Mouse (Mus musculus) heart, embryonic 13.5 days (tissue): ENCODE results near the gene Fam53b. TPM values are rescaled to one million over a fixed set of nuclear protein-coding genes. Genes with fewer than 3 reads are reported as not detected.

Experiments used
- ATAC-seq: fragments of 200-750 bp; cut with Nextera tagmentation; 2 replicates; pipeline ENCODE4 v1.8.0; 2017; ENCODE audit warnings: moderate TSS enrichment; ENCODE audit not compliant: insufficient number of reproducible peaks, low FRiP score, low TSS enrichment; ENCODE audit errors: extremely low read depth
- H3K27ac ChIP-seq: fragments of 300-500 bp; sonication (generic); replicated peaks from 2 replicates; pipeline ENCODE4 v1.5.1; 2015; ENCODE audit warnings: moderate library complexity, mild to moderate bottlenecking, inconsistent platforms
- H3K27me3 ChIP-seq: fragments of 300-500 bp; sonication (generic); replicated peaks from 2 replicates; pipeline ENCODE4 v1.6.1; 2015; ENCODE audit warnings: mild to moderate bottlenecking, inconsistent platforms
- H3K36me3 ChIP-seq: fragments of 300-500 bp; sonication (generic); 2 replicates; pipeline ENCODE4 v1.6.1; 2015; ENCODE audit warnings: mild to moderate bottlenecking, inconsistent platforms
- H3K4me1 ChIP-seq: fragments of 300-500 bp; sonication (generic); 2 replicates; pipeline ENCODE4 v1.6.1; 2015; ENCODE audit warnings: inconsistent platforms
- H3K4me2 ChIP-seq: fragments of 300-500 bp; sonication (generic); 2 replicates; pipeline ENCODE4 v1.6.1; 2015; ENCODE audit warnings: inconsistent platforms, mild to moderate bottlenecking, moderate library complexity
- H3K4me3 ChIP-seq: fragments of 300-500 bp; sonication (generic); 2 replicates; pipeline ENCODE4 v1.5.1; 2015; ENCODE audit warnings: moderate library complexity, mild to moderate bottlenecking, inconsistent platforms
- H3K9ac ChIP-seq: fragments of 300-500 bp; sonication (generic); 2 replicates; pipeline ENCODE4 v1.6.1; 2015; ENCODE audit warnings: inconsistent platforms, mild to moderate bottlenecking, moderate library complexity
- H3K9me3 ChIP-seq: fragments of 300-500 bp; sonication (generic); 2 replicates; pipeline ENCODE4 v1.6.1; 2016; ENCODE audit warnings: inconsistent platforms
- WGBS: fragments of 180-500 bp; shearing (Covaris S2); methylation state at CpG from one replicate; pipeline ENCODE4 v1.1.7; 2015; ENCODE audit warnings: mixed read lengths; 5-methylcytosine and 5-hydroxymethylcytosine counted together
- polyA plus RNA-seq: library from polyadenylated mRNA; unstranded; fragments of >200 nt; fragmentation: Nextera tagmentation; extraction: Ambion mirVana; gene quantifications from 2 replicates; pipeline ENCODE4 v1.2.1, GENCODE M21; 2015

Fam53b gene
- polyA plus RNA-seq, 1 experiment from 2014 or later: 12.5 TPM

DNA sequence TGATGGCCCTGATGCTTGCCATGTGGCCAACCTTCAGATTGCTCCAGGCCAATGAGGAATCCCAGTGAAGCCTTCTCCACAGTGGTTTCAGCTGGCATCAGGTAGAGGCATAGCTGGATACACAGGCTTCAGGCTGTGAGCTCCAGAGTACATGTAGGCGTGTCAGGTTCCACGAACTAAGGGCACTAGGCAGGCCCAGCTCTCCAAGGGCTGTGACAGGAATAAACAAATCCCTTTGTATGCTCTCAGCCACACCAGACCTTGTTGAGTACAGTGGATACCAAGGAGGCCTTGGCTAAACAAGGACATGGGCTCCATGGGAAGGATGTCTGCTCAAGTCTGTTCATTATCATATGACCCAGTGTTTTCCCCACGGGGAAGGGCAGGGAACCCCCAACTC, 112.3 kb downstream of the Fam53b start:
- H3K27ac ChIP-seq: no peak overlapping the region
- H3K4me2 ChIP-seq: no peak overlapping the region
- no peaks in the 10 kb centered on the region for H3K27me3 ChIP-seq
- no peak overlapping the region for H3K4me3 ChIP-seq
- H3K9ac ChIP-seq: no peak overlapping the region
- 75% methylated on average over 3 of the region's 3 CpGs for WGBS
- H3K9me3 ChIP-seq: no peaks in the 10 kb centered on the region
- ATAC-seq: no peak
- peaks cover 12% of the 10 kb centered on the region; the same call in 1 of the 2 replicates for H3K4me1 ChIP-seq
- no peaks in the 10 kb centered on the region for H3K36me3 ChIP-seq

DNA sequence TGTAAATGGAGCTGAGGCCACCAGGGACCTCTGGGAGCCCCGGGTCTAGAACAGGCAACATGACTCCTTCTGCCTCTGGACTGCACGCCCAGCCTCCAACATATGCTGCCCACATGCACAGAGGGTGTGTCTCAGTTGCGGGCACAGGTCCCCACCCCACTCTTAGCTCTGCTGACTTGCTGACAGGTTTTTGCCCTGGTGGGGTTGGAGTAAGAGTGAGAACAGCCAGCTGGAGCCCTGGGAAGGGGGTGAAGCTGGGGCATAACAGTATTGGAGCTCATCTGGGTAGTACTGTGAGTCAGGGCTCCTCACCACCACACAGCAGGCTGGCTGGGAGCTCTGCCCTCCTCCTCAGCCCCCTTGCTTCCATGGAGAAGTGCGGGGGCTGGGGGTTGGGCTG, 113.6 kb downstream of the Fam53b start:
- H3K4me2 ChIP-seq: no peak overlapping the region
- H3K4me1 ChIP-seq: peaks cover 12% of the 10 kb centered on the region; the same call in 1 of the 2 replicates
- no peaks in the 10 kb centered on the region for H3K27me3 ChIP-seq
- H3K36me3 ChIP-seq: no peaks in the 10 kb centered on the region
- H3K9ac ChIP-seq: no peak overlapping the region; the same call in 1 of the 2 replicates
- H3K4me3 ChIP-seq: no peak overlapping the region
- no peaks in the 10 kb centered on the region for H3K9me3 ChIP-seq
- no peak overlapping the region for H3K27ac ChIP-seq
- 70% methylated on average over 4 of the region's 4 CpGs for WGBS
- ATAC-seq: no peak

DNA sequence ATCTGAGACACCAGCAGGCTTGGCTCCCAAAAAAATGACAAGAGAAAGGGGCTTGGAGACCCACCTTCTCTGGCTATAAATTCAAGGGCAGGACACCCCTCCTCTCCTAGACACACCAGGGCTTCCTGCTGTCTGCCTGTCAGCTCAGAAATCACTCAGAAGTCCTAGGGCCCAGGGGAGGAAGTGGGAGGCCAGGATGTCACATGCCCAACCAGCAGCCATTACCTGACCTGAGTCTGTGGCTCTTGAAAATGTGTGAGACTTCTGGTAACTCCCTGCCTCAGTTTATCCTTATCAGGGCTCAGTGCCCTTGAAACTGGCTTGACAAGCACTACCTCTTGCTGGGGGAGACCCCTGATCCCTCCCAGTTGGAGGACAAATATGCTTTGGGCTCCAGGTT, 114.0 kb downstream of the Fam53b start:
- no peak overlapping the region for H3K4me3 ChIP-seq
- peaks cover 4% of the 10 kb centered on the region; the same call in 1 of the 2 replicates for H3K36me3 ChIP-seq
- ATAC-seq: no peak
- no peaks in the 10 kb centered on the region for H3K27me3 ChIP-seq
- no peak overlapping the region for H3K9ac ChIP-seq
- H3K27ac ChIP-seq: no peak overlapping the region
- H3K9me3 ChIP-seq: no peaks in the 10 kb centered on the region
- H3K4me2 ChIP-seq: no peak overlapping the region
- peaks cover 12% of the 10 kb centered on the region; the same call in 1 of the 2 replicates for H3K4me1 ChIP-seq

DNA sequence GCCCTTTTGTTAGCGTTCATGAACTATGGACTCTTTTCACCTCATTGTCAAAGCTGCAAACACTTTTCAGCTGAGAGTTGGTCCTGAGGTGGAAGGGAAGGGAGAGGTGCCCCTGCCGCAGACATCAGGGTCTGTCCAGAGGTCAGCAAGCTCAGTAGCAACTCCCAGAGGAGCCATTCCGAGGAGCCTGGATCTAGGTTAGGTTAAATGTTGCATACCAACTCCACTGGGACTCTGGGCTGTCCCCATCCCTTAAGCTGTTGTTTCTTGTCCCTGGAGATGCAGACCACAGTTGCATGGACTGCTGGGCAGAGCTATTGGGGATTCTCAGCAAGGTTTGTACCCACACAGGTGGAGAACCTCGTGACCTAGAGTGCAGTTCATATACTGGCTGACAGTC, 114.5 kb downstream of the Fam53b start:
- H3K9ac ChIP-seq: no peak overlapping the region
- H3K36me3 ChIP-seq: peaks cover 6% of the 10 kb centered on the region; the same call in 1 of the 2 replicates
- H3K27ac ChIP-seq: no peak overlapping the region
- ATAC-seq: no peak
- H3K4me2 ChIP-seq: no peak overlapping the region
- H3K27me3 ChIP-seq: no peaks in the 10 kb centered on the region
- WGBS: 67% methylated on average over 4 of the region's 4 CpGs
- no peaks in the 10 kb centered on the region for H3K9me3 ChIP-seq
- H3K4me3 ChIP-seq: no peak overlapping the region
- peaks cover 12% of the 10 kb centered on the region; the same call in 1 of the 2 replicates for H3K4me1 ChIP-seq

DNA sequence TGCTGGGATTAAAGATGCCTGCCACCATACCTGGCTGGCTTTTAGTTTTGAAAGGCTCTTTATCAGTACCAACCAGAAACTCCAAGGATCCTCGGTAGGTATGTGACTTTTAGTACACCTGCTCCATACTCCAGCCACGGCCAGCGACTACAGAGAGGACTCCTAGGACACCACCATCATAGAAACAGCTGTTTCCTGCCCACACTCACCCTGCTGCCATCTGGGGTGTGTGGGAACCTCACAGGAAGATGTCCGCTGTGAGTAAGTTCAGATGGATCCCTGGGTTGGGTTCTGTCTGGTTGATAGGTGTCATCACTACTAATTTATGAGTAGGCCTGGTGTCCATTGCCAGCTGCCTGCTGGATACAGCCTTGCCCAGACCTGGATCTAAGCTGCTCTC, 114.9 kb downstream of the Fam53b start:
- no peaks in the 10 kb centered on the region for H3K27me3 ChIP-seq
- H3K27ac ChIP-seq: no peak overlapping the region
- ATAC-seq: no peak
- H3K9ac ChIP-seq: no peak overlapping the region
- peaks cover 6% of the 10 kb centered on the region; the same call in 1 of the 2 replicates for H3K36me3 ChIP-seq
- WGBS: 79% methylated on average over 4 of the region's 4 CpGs
- H3K4me2 ChIP-seq: no peak overlapping the region
- H3K9me3 ChIP-seq: no peaks in the 10 kb centered on the region
- peaks cover 12% of the 10 kb centered on the region; the same call in 1 of the 2 replicates for H3K4me1 ChIP-seq
- H3K4me3 ChIP-seq: no peak overlapping the region

DNA sequence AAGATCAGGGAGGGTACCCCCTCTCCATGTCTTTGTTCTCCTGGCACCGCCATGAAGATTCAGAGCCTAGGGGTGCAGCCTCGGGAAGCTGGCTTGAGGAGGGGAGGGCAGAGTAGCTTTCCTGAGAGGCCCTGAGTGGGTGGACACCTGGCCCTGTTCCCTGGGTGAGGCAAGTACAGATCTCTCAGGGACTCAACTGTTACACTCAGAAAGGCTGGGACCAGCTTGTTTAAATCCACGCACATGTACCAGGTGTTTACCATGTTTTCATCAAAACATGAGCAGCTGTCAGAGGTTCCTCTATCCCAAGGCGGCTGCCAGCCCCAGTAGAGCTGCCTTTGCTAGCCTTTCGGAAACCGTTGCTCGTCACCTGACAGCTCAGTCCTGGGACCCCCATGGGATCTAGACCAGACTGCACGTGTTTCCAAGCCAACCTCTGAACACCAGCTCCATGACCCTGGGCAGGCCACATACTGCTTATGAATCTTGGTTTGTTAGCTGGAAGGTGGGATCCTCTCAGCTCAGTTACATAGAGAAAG, 116.4 kb downstream of the Fam53b start:
- no peaks in the 10 kb centered on the region for H3K9me3 ChIP-seq
- no peak for ATAC-seq
- H3K36me3 ChIP-seq: peaks cover 6% of the 10 kb centered on the region; the same call in 1 of the 2 replicates
- H3K27me3 ChIP-seq: no peaks in the 10 kb centered on the region
- H3K27ac ChIP-seq: no peak overlapping the region
- no peak overlapping the region for H3K9ac ChIP-seq
- H3K4me1 ChIP-seq: peaks cover 12% of the 10 kb centered on the region; the same call in 1 of the 2 replicates
- H3K4me2 ChIP-seq: no peak overlapping the region
- WGBS: 79% methylated on average over 8 of the region's 8 CpGs
- H3K4me3 ChIP-seq: no peak overlapping the region

DNA sequence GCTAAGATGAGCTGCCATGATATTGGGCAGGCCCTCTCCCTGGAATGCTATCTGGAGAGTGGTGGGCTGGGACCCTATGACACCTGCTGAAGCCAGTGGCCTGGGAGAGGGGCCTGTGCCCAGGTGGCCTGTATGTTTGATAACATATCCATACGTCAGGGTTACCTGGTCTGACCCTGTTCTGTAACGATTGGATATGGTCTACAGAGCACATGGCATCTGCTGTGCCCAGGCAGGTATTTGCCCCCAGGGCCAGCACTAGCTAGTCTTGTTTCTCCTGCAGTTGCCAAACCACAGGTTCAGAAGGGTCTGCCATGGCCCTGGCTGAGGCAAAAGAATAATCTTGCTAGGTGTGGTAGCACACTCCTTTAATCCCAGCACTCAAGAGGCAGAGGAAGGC, 120.1 kb downstream of the Fam53b start:
- no peak overlapping the region for H3K9ac ChIP-seq
- no peaks in the 10 kb centered on the region for H3K9me3 ChIP-seq
- peaks cover 18% of the 10 kb centered on the region for H3K4me1 ChIP-seq
- peaks cover 6% of the 10 kb centered on the region; the same call in 1 of the 2 replicates for H3K36me3 ChIP-seq
- no peaks in the 10 kb centered on the region for H3K27me3 ChIP-seq
- no peak overlapping the region for H3K4me3 ChIP-seq
- no peak overlapping the region for H3K4me2 ChIP-seq
- no peak overlapping the region for H3K27ac ChIP-seq
- ATAC-seq: no peak
- 83% methylated on average over 2 of the region's 2 CpGs for WGBS

DNA sequence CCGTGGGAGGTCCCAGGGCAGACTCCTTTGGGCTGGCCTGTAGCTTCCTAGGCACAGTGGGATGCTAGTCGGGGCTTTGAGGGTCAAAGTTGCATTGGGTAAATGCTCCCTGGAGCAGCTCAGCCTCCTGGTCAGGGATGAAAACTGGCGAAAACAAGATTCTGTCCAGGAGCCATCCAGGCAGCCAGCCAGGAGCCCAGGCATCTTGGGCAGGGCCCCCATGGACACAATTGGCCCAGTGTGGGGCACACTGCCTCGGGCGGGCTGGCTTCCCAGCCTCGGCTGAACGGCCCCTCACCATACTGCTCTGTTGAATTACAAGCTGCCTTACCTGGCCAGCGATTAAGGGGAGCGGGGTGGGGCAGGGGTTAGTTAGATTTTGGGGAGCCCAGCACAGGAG, 121.0 kb downstream of the Fam53b start:
- no peak for ATAC-seq
- no peak overlapping the region for H3K27ac ChIP-seq

DNA sequence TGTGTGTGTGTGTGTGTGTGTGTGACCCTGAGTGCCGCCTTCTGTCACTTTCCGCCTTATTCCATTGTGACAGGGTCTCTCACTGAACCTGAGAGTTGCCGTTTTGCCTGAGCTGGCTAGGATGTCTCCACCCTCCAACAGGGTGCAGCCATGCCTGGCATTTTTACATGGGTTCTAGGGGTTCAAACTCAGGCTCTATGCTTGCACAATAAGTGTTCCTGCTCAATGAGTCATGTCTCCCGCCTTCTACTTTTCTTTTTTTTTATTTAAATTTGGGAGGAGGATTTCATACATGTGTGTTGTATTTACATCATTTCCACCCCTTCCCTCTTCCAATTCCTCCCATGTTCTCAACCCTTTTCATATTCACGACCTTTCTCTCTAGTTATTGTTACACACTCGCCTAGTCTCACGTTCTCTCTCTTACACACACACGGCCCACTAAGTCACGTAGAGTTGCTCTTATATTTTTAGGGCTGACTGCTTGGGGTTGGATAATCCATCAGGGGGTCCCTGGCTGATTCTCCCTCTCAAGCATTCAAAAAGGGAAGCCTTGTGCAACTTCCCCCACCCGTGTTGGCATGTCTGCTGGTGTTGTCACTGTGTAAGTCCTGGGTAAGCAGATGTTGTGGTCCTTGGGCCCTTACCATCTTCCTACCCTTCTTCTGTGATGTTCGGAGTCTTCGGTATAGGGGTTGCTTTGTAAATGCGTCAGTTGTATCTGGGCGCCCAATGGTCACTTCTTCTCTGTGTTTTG, 122.8 kb downstream of the Fam53b start:
- 83% methylated on average over 14 of the region's 14 CpGs for WGBS
- H3K9ac ChIP-seq: no peak overlapping the region
- no peak for ATAC-seq

More for the DNA sequence above, 121.0 kb downstream of the Fam53b start:
- WGBS: 70% methylated on average over 9 of the region's 9 CpGs
- Histone ChIP-seq H3K9ac (no peak overlapping the region), H3K9me3 (no peaks in the 10 kb centered on the region), H3K4me2 (no peak overlapping the region), H3K27me3 (no peaks in the 10 kb centered on the region), H3K4me3 (no peak overlapping the region), H3K36me3 (peaks cover 6% of the 10 kb centered on the region; the same call in 1 of the 2 replicates), H3K4me1 (peaks cover 27% of the 10 kb centered on the region)

DNA sequence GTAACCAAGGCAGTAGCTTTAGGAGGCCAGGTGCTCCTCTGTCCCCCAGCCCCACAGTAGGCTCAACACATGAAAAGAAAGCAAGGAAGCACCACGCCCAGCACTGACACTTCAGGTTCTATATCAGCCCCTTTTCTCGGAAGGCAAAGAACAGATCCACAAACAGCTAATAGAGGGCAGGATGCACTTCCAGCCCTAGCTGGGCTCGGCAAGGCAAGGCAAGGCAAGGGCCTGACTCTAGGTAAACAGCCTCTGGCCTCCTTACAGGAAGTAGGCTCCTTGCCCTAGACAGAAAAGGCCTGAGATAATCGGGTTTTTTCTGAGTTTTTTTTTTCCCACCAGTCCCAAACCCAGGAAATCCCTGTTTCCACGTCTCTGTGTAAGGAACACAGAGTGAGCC, 124.0 kb downstream of the Fam53b start:
- Histone ChIP-seq H3K27me3 (no peaks in the 10 kb centered on the region), H3K4me3 (no peak overlapping the region), H3K9ac (0 out of 2 replicates have a peak overlapping the region, but pooled peaks have one; percentile 7), H3K27ac (peak overlapping the region; percentile 81), H3K36me3 (peaks cover 3% of the 10 kb centered on the region; the same call in 1 of the 2 replicates), H3K4me1 (peaks cover 40% of the 10 kb centered on the region), H3K9me3 (no peaks in the 10 kb centered on the region), H3K4me2 (no peak overlapping the region)
- WGBS: 56% methylated on average over 5 of the region's 5 CpGs
- ATAC-seq: no peak

More for the DNA sequence above, 122.8 kb downstream of the Fam53b start:
- H3K4me1 ChIP-seq: peaks cover 40% of the 10 kb centered on the region
- H3K4me2 ChIP-seq: no peak overlapping the region
- H3K27ac ChIP-seq: no peak overlapping the region
- H3K9me3 ChIP-seq: no peaks in the 10 kb centered on the region
- no peak overlapping the region for H3K4me3 ChIP-seq
- no peaks in the 10 kb centered on the region for H3K27me3 ChIP-seq
- peaks cover 6% of the 10 kb centered on the region; the same call in 1 of the 2 replicates for H3K36me3 ChIP-seq

DNA sequence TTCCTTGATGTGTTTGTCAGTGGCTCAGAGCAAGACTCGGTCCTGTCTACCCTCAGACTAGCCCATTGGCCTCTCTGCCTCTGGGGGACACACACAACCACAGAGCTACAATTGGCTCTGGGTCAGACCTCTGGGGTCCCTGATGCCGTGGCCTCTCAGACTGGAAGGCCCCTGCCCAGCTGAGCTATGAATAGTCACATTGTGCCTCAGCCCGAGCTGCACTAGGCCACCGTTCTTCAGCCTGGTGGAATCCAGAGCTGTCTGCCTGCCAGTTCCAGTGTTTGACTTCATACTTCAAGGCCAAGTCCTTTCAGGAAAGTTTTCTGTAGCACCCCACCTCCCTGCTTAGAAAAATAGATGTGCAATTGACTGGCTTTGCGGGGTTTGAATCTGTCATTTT, 125.0 kb downstream of the Fam53b start:
- Histone ChIP-seq H3K27me3 (no peaks in the 10 kb centered on the region), H3K4me2 (no peak overlapping the region), H3K9ac (peak overlapping the region; percentile 45), H3K27ac (peak overlapping the region; percentile 81), H3K9me3 (no peaks in the 10 kb centered on the region), H3K4me3 (no peak overlapping the region), H3K36me3 (no peaks in the 10 kb centered on the region), H3K4me1 (peaks cover 42% of the 10 kb centered on the region)
- WGBS: 35% methylated on average over 5 of the region's 5 CpGs
- no peak for ATAC-seq
